Mouse (Mus musculus): ENCODE measurements around the gene Mib2. TPM values are rescaled to one million over a fixed set of nuclear protein-coding genes. Genes with fewer than 3 reads are reported as not detected.
"Not testable (repeated sequence)": the region's sequence is repeated elsewhere in the genome, so short reads cannot be mapped to it uniquely, and the experiment has no call there.

Mib2 gene
- total RNA-seq, 2 experiments from 2014 or later: 25.9 to 27.1 TPM

DNA sequence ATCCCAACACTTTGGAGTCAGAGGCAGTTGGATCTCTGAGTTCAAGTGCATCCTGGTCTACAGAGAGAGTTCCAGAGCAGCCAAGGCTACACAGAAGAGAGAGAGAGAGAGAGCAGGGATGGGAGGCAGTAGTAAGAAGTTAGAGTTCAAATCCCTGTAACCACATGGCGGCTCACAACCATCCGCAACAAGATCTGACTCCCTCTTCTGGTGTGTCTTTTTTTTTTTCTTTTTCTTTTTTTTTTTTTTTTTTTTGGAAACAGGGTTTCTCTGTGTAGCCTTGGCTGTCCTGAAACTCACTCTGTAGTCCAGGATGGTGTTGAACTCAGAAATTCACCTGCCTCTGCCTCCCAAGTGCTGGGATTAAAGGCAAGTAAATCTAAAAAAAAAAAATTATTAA is 3.1 kb upstream of the Mib2 start:
- DNase-seq (ENCODE audit: low spot score in 2 of 2): no peak

DNA sequence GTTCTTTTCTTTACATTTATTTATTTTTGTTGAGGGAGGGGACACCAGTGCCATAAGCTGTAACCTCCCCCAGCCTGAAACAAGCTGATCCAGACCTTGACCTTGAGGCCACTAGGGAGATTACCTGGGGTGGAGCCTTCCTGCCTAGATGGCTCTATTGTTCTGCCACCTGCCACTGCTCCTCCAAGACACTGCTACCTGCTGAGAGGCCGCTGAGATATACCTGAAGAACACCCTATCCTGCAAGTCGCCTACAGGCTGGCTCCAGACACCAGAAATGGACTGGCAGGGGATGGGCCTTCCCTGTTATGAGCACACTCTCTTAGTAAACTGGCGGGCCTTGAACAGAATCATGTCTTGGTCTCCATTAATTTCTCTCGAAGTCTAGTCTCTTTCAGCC is 1.2 kb upstream of the Mib2 start:
- DNase-seq (ENCODE audit: low spot score in 2 of 2): not testable (repeated sequence)

DNA sequence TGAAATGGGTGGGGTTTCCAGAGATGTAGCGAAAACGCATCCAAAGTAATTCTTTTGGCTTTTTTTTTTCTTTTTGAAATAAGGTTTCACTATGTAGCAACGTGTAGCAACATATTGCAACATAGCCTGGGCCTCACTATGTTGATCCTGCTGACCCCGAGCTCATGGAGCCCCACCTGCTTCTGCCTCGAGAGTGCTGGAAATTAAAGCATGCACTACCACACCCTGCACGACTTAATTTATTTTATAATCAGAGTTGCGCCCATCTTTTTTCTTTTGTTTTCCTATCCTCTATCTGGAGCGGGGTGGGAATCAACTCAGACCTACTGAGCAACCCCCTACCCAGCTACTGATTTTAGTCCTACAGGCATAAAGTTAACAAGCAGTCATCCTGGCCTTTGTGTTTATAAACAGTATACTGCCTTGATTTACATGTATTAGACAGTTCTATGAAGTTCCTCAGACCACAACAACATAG is 639 bp upstream of the Mib2 start:
- DNase-seq (ENCODE audit: low spot score in 2 of 2): no peak

DNA sequence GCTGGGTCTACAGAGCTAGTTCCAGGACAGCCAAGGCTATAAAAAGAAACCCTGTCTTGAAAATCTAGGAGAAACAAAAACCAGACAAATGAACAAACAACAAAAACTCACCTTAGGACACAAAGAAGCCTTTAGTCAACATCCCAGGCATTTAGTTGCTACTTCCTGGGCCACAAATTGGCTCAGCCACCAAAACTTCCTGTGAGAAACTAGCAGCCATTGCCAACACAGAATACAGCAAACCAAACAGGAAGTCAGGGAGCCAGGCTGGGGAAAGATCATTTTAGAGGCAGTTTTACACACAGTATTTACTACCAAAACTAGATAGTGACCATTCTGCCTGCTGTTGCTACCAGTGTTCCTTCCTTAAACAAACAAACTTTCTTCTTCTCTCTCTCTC is 2.1 kb downstream of the Mib2 start:
- DNase-seq (ENCODE audit: low spot score in 2 of 2): no peak

DNA sequence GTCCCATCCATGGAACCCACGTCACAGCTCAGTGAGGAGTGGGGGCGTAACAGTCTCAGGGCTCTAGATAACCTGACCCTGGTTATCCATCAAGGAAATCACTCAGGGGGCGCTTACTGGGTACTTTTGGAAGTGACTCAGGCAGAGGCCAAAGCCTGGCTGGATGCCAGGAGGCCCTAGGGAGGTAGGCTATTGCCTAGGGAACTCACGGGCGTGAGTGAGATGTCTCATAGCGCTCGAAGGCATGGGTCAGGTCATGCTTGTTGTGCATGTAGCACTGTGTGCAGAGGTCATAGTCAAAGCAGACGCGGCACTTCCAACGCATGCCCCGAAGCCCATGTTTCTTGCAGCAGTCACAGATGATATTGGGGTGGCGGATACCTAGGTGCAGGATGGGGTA is 8.4 kb downstream of the Mib2 start:
- no peak for DNase-seq (ENCODE audit: low spot score in 2 of 2)

GRCm38 (mm10) chr4:155658961-155659360 is 10.0 kb downstream of the Mib2 start:
- peak in 1 of 2 experiments; percentile 23 for DNase-seq (ENCODE audit: low spot score in 2 of 2)

DNA sequence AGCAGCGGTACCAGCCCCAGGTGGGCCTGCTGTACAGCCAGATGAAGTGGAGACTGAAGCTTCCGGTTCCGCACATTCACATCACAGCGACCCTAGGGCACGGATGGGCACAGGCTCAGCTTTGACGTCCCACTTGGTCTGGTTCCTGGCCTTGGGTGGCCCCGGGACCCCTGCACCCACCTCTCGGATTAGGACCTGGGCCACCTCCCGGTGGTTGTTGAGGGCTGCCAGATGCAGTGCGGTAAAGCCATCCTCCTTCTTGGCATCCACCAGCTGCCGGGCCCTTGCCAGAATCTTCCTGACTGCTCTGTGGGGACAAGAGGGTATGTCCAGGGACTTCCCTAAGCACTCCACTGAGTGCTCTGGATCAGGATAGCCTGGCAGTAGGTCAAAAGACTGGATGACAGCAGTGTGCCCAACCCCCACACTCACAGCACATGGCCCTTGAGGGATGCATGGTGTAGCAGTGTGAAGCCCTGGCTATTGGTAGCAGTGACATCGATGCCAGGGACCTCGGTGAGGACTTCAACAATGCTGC is 12.7 kb downstream of the Mib2 start:
- no peak for DNase-seq (ENCODE audit: low spot score in 2 of 2)

DNA sequence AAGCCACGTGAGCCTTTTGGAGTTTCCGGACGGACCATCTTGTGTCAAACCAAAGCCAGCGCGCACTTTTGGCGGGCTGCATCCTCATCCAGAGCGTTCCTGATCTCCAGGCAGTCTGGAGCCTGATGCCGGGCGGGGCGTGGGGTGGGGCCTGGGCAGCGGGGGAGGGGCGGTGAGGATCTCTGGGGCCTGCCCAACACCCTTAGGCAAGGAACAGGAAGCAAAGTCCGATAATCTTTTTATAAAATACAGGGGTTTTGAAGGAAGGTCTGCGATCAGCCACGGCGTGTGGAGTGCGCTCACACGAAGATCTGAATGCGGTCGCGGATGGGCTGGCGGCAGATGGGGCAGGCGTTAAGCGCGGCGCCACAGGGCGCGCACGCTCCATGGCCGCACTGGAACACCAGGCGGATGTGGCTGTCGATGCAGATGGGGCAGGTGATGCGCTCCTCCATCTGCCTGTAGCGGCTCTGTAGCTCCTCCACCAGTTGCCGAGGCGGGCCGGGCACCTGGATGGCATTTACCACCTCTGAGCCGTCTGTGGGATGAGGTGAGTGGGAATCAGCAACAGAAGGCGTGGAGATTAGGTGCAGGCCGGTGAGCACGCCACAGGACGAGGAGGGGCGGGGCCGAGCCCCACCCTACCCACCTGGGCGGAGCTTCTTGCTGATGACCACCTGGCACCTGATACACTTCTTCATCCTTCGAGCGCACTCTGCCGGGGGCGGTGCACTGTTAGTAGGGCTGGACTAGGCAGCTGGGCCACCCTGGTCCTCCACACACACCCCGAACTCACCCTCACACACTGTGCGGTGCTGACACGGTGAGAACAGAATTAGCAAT is 14.3 kb downstream of the Mib2 start:
- DNase-seq (ENCODE audit: low spot score in 2 of 2): peak; percentile 42 to 76

- DNase-seq (ENCODE audit: low spot score in 2 of 2): no peak
Measured at GRCm38 (mm10) chr4:155654183-155654455, 14.9 kb downstream of the Mib2 start.

DNA sequence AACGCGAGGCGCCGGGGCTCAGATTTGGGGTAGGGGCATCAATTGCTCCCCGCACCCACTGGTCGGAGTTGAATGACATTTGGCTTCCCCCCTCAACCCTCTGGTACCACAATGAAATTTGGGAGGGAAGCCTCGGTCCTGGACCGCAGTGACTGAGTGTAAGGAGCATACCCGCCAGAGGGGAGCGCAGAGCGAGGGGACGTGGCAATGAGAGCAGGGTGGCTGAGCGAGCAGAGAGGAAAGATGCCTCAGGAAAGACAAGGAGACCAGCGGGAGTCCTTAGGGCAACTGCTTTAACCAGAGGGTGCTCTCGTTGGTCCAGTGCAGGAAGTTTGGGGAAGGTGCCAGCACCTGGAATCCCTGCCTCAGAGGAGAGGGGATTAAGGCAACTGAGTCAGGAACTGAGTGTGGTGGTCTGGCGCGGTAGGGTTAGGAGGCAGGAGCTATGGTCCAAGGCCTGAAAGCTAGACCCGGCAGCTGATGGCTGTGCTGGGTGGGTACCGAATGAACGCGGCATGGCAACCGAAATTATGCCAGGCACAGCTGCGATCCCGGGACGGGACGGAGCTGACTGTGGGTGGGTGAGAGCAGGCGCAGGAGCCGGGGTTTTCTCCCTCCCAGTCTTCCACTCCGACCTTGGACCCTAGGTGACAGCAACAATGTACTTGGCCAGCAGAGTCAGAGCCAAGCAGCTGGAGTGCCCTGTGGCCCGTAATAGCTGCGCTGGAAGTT is 15.4 kb downstream of the Mib2 start:
- DNase-seq (ENCODE audit: low spot score in 2 of 2): peak; percentile 36 to 64

DNA sequence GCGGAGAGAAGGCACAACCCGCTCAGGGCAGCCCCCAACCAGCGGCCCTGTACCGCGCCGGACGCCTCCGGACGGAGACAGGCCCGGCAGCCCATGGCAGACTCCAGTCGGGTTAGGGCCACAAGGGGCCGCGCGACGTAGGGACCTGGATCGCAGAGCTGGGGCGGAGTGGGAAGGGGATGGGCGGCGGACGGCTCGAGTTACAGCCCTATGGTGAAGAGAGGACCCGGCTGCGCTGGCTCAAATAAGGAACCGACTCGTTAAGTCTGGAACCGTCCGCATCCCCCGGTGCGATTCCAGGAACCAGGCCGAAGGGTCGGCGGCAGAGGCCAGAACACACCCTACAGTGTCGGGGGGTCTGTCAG is 15.9 kb downstream of the Mib2 start, which contains the start of gene Mmp23:
Gene Mmp23 (minus strand): TSS at position 299 of the 365 bp plus-strand sequence.
- peak; percentile 50 to 72 for DNase-seq (ENCODE audit: low spot score in 2 of 2)

DNA sequence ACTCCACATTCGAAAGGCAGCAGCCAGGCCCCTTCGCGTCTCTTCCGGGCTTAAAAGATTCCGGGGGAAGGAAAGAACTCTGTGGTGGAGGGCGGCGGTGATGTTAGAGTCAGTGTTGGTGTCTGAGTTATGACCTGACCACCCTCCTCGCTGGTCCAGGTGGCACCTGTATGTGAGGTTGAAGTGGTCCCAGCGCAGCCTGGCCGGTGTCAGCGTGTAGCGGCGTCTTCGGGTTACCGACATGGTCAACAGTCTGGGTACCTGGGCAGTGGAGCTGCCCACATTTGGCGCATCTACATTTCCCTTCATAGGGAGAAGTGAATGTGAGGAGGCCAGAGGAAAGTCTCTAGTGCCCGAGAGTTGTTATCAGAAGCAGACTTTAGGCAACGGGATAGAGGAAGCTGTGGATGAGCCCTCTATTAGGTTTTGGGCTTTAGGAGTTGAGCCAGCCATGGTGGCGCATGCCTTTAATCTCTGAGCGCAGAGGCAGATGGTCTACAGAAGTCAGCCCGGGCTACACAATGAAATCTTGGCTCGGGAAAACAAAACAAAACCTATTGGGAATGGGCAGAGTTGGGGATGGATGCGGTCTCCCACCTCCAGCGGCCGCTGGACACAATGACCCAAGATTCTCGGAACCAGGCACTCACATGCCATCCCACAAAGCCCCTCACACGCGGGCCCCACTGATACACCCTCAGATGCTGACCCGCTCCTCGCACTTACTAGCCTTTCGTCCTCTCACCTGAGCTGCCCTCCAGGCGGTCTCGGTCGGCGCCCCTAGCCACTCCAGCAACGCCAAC is 16.5 kb downstream of the Mib2 start:
- DNase-seq (ENCODE audit: low spot score in 2 of 2): no peak

GRCm38 (mm10) chr4:155651553-155652269 is 17.3 kb downstream of the Mib2 start:
- peak in 1 of 2 experiments; percentile 26 for DNase-seq (ENCODE audit: low spot score in 2 of 2)

DNA sequence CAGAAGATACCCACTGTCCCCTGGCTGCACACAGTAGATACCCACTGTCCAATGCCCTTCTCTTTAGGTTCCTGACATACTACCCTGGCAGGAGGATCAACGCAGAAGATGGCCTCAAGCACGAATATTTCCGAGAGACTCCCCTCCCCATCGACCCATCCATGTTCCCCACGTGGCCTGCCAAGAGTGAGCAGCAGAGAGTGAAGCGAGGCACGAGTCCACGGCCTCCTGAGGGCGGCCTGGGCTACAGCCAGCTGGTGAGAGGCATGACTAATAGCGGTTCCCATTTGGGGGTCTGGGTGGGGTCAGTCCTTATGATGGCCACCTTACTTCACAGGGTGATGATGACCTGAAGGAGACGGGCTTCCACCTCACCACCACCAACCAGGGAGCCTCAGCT is 19.6 kb downstream of the Mib2 start:
- no peak for DNase-seq (ENCODE audit: low spot score in 2 of 2)

GRCm38 (mm10) chr4:155645721-155646120 is 23.3 kb downstream of the Mib2 start:
- DNase-seq (ENCODE audit: low spot score in 2 of 2): no peak

DNA sequence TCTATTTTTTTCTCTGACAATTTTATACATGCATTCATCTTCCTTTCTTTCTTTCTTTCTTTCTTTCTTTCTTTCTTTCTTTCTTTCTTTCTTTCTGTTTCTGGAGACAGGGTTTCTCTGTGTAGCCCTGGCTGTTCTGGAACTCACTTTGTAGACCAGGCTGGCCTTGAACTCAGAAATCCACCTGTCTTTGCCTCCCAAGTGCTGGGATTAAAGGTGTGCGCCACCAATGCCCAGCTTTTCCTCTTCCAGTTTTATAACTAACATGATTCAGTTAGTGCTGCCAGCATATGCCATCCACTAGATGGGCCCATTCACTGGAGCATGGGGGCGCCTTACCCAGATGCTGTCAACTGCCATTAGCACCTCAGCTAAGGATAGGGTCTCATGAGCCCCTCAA is 23.7 kb downstream of the Mib2 start, which contains the start of gene Gm10563:
Gene Gm10563 (minus strand): TSS at position 101 of the 400 bp plus-strand sequence.
- DNase-seq (ENCODE audit: low spot score in 2 of 2): not testable (repeated sequence)

DNA sequence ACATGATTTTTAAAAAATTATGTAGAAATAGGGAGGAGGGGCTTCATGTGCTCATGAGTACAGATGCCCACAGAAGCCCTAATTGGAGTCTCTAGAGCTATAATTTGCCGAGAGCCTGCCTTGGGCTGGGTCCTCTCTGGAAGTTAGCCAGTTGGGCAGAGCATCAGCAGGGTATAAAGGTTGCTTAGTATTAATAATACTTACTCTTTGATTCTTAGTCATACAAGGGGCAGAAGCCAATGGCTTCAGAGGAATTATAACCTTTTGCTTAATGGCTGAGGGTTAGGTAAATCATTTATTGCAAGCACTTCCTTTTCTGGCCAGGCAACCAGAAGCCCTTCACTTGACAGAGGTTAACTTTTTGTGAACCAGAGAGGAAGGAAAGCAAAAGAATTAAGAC is 25.5 kb downstream of the Mib2 start:
- no peak for DNase-seq (ENCODE audit: low spot score in 2 of 2)

- DNase-seq (ENCODE audit: low spot score in 2 of 2): no peak
Measured at GRCm38 (mm10) chr4:155635766-155636499, 33.1 kb downstream of the Mib2 start.

DNA sequence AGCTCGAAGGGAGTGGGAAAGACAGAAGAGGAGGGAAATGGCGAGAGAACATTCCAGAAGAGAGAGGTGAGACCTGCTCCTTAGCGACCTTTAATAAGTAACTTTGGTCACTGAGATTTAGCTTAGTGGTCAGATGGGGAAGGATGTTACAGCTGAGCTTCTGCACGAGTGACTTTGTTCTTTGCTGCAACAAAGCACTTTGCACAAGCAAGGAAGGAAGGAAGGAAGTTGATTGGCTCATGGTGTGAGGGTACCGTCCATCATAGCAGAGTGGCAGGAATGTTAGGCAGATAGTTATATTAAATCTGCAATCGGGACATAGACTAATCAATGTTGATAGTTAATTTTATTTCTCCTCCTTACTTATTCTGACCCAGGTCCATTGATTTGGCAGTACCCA is 38.7 kb downstream of the Mib2 start:
- no peak for DNase-seq (ENCODE audit: low spot score in 2 of 2)
